Mouse (Mus musculus) heart, postnatal 14 days (tissue): ENCODE results near the gene Pla2g2f. TPM values are rescaled to one million over a fixed set of nuclear protein-coding genes. Genes with fewer than 3 reads are reported as not detected.

Source experiments
- DNase-seq, 2 experiments: peaks; one replicate each; pipeline ENCODE4 v3.0.0; 2021 to 2022
- intact Hi-C: fragments of 180-260 bp; cut with DNase I; formaldehyde crosslinking; loops from one replicate; pipeline ENCODE4 v1.15.1; 2025
- long read RNA-seq, 2 experiments: library from polyadenylated mRNA; stranded (forward); transcript quantifications; one replicate each; pipeline ENCODE4 v2.0.0; 2021
- total RNA-seq, 2 experiments: library from RNA; stranded (reverse); gene quantifications; 2 replicates each; pipeline ENCODE4 v1.2.3; 2021

Pla2g2f gene
- under 1 TPM; 0.20 to 0.36 TPM for total RNA-seq
- long read RNA-seq, experiment 1, result 0 reads
- long read RNA-seq, experiment 2, partial matches to known transcripts, result 0 of 1 reads
- long read RNA-seq, experiment 2, other reads (novel, unspliced or antisense), result 1 of 1 reads

- DNase-seq, result no peak
- intact Hi-C loops, result no loop called here
These were observed at the start of gene Pla2g2f for GRCm38 (mm10) chr4:138757416-138757815. Gene Pla2g2f, minus strand, starts transcription at chr4:138757626.

GRCm38 (mm10) chr4:138806920-138807541, 49.6 kb upstream of the Pla2g2f start:
- intact Hi-C loops, result no loop called here
- DNase-seq, result peak; percentile 42 to 49

- intact Hi-C loops, result no loop called here
- no peak for DNase-seq
These were observed 48.7 kb upstream of the Pla2g2f start for GRCm38 (mm10) chr4:138806160-138806559.

GRCm38 (mm10) chr4:138805248-138805647, 47.8 kb upstream of the Pla2g2f start:
- intact Hi-C loops, result no loop called here
- no peak for DNase-seq

- intact Hi-C loops, result no loop called here
- DNase-seq, result no peak
These were observed 45.5 kb upstream of the Pla2g2f start for GRCm38 (mm10) chr4:138802917-138803316.

GRCm38 (mm10) chr4:138801631-138802030, 44.2 kb upstream of the Pla2g2f start:
- intact Hi-C loops, result no loop called here
- DNase-seq, result no peak

- peak in 1 of 2 experiments; percentile 29 for DNase-seq
- intact Hi-C loops, result no loop called here
These were observed 42.8 kb upstream of the Pla2g2f start for GRCm38 (mm10) chr4:138800134-138800744.

- intact Hi-C loops, result no loop called here
These were observed 39.8 kb upstream of the Pla2g2f start for GRCm38 (mm10) chr4:138797217-138797570.

GRCm38 (mm10) chr4:138796513-138797216, 39.2 kb upstream of the Pla2g2f start:
- intact Hi-C loops, result no loop called here
- DNase-seq, result no peak

More at GRCm38 (mm10) chr4:138797217-138797570, 39.8 kb upstream of the Pla2g2f start:
- DNase-seq, result no peak

- no peak for DNase-seq
- intact Hi-C loops, result loop anchor here (2.0 kb wide), 1 partner anchor 86 kb away; no protein-coding TSS in a partner anchor
These were observed 36.9 kb upstream of the Pla2g2f start for GRCm38 (mm10) chr4:138794344-138794743.

GRCm38 (mm10) chr4:138793276-138793675, 35.9 kb upstream of the Pla2g2f start:
- intact Hi-C loops, result loop anchor here (2.0 kb wide), 1 partner anchor 44 kb away; no protein-coding TSS in a partner anchor
- DNase-seq, result peak; percentile 34 to 59

GRCm38 (mm10) chr4:138792599-138792998, 35.2 kb upstream of the Pla2g2f start:
- intact Hi-C loops, result loop anchor here (2.0 kb wide), 1 partner anchor 44 kb away; no protein-coding TSS in a partner anchor
- no peak for DNase-seq

- intact Hi-C loops, result no loop called here
- no peak for DNase-seq
These were observed 34.0 kb upstream of the Pla2g2f start for GRCm38 (mm10) chr4:138791452-138791851.

GRCm38 (mm10) chr4:138788381-138788780, 31.0 kb upstream of the Pla2g2f start:
- DNase-seq, result no peak
- intact Hi-C loops, result no loop called here

- DNase-seq, result peak in 1 of 2 experiments; percentile 26
- intact Hi-C loops, result no loop called here
These were observed 28.7 kb upstream of the Pla2g2f start for GRCm38 (mm10) chr4:138786141-138786540.

GRCm38 (mm10) chr4:138785721-138786120, 28.3 kb upstream of the Pla2g2f start:
- intact Hi-C loops, result no loop called here
- DNase-seq, result no peak

- no peak for DNase-seq
- intact Hi-C loops, result no loop called here
These were observed 24.7 kb upstream of the Pla2g2f start for GRCm38 (mm10) chr4:138782098-138782497.

GRCm38 (mm10) chr4:138780300-138780699, 22.9 kb upstream of the Pla2g2f start:
- DNase-seq, result no peak
- intact Hi-C loops, result no loop called here

- intact Hi-C loops, result no loop called here
- no peak for DNase-seq
These were observed 20.3 kb upstream of the Pla2g2f start for GRCm38 (mm10) chr4:138777417-138778407.

GRCm38 (mm10) chr4:138775435-138775834, 18.0 kb upstream of the Pla2g2f start, which contains the start of gene Pla2g2d:
Gene Pla2g2d, plus strand, starts transcription at chr4:138775735.
- DNase-seq, result no peak
- intact Hi-C loops, result no loop called here
